Mouse (Mus musculus) cerebellum, adult 2 months (tissue): Measurements from ENCODE around the gene Muc13.

Source experiments
- CTCF ChIP-seq: fragments of 200-500 bp; IDR thresholded peaks from 2 replicates; pipeline ENCODE4 v1.5.1; 2011; ENCODE audit warnings: low read depth, mild to moderate bottlenecking, control low read depth, low read length, moderate library complexity, borderline replicate concordance; ENCODE audit not compliant: insufficient read depth
- POLR2A ChIP-seq: fragments of 200-500 bp; IDR thresholded peaks from 2 replicates; pipeline ENCODE4 v1.6.1; 2011; ENCODE audit warnings: low read length, control low read depth, borderline replicate concordance; ENCODE audit not compliant: insufficient read depth

- no peak for TF ChIP-seq CTCF
- TF ChIP-seq POLR2A: no peak
These were observed 11.1 kb upstream of the Muc13 start for GRCm38 (mm10) chr16:33782729-33783091.
